Mouse (Mus musculus) left cerebral cortex, adult 9 months (tissue): Measurements from ENCODE around the gene Syt8.

Experiments used
- DNase-seq, 2 experiments: peaks; one replicate each; pipeline ENCODE4 v3.0.0; 2022; ENCODE audit warnings: low spot score in 2 of 2

Gene Syt8

DNA sequence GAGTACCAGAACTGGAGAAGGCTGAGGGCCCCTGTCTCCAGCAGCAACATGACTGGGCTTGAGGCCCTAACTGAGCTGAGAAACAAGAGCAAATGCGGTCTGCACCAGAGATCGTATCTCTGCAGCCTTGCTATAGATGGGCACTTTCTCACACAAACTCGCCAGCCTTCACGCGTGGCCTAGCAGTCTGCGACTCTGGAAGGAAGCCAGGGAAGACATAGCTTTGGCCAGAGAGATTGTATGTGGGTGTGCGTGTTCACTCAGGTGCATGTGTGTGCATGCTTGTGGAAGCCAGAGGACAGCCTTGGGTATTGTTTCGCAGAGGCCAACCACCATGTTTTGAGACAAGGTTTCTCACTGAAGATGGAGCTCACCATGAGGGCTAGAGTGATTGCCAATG is 26.0 kb upstream of the Syt8 start:
- DNase-seq, result no peak

DNA sequence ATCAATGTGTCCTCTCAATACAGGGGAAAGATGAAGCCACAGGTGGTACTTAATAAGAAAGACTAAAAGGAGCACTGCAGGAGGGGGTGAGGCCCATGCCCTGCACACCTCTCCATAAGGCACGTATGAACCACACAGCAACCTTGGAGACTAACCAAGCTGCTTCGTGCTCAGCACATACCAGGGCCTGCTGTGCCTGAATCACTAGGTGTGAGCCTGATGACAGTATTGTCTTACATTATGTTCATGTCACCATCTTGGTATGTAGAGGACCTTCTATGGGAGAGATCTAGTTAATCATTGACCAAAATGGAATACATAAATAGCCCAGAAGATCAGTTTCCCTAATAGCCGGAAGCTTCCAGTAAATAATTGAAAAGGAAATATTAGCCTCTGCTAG is 25.0 kb upstream of the Syt8 start:
- no peak for DNase-seq

DNA sequence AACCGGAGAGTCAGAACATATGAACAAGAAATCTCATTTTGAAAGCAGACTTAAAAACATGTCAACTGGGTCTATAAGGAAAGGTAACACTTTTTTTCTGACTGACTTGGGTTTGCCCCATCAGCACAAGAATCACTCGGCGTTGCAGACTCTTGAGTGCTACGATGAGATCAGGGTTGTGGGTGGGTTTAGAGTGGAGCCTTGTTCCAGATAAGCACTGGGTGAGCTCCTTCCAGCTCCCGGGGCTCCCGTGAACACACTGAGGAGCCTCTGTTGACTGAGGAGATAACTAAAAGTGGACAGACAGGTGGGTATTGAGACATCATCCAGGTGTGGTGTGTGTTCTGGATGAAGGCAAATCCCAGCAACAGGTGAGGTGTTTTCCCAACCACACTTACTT is 21.4 kb upstream of the Syt8 start:
- DNase-seq, result no peak

DNA sequence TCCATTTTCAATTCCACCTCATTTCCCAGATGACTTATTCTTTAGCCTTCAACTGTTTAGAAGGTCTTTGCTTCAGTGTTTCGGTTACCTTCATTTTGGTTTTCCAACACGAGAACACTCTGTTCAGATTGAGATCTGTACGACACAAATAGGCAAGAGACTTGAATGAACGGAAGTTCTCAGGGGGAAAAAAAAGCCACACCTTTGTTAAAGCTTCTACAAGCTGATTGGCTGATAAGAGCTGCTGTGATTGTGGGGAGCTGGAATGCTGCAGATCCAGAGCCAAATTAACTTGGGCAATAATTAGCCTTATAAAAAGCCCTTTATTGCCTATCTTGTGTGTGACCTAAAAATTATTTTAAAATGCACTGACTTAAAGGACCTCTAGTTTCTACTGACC is 19.3 kb upstream of the Syt8 start:
- DNase-seq, result no peak

DNA sequence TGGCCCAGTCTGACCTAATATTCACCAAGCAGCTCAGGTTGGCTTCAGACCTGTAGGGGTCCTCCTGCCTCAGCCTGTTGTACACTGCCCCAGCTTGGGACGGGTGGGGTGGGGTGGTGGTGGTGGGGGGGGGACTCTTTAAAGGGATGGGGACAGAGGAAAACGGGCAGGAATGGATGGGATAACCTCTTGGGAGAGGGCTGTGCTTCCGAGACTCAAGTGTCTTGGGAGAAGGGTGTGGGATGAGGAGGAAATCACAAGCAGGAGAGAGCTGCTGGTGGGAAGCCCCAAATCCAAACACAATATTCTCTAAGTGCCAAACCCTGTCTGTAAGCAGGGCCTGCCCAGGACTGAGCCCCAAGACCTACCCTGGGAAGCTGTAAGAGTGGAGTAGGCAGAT is 18.4 kb upstream of the Syt8 start:
- no peak for DNase-seq

DNA sequence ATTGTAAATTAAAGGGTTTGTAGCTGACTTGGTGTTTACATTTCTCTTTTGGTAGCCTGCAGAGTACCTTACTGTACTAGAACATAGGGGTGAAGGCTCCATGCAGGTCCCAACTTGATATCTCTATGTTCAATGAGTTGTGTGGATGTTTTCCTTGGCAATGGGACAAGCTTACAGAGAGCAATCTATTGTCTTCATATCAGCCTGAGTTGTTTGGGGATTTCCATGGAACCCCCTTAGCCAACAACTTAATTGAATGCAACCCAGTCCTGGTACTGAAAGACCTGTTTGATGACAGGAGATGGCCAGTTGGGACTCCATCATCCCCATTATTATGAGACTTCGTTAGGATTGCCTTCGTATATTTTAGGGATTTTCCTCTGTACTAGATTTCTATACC is 16.6 kb upstream of the Syt8 start:
- no peak for DNase-seq

DNA sequence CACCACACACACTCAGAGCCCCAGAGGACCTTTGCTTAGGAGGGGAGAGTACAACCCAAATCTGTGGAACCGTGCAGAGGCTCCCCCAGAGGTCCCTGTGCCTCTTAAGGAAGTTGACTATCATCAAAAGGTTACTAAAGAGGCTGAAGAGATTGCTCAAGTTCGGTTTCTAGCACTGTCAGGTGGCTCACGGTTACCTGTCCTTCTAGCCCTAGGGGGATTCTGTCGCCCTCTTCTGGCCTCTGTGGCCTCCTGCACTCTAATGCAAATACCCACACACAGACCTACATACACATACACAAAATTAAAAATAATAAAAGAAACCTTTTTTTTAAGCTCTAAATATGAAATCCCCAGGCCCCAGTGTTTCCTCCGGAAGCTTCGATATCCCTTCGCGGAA is 16.0 kb upstream of the Syt8 start:
- no peak for DNase-seq

DNA sequence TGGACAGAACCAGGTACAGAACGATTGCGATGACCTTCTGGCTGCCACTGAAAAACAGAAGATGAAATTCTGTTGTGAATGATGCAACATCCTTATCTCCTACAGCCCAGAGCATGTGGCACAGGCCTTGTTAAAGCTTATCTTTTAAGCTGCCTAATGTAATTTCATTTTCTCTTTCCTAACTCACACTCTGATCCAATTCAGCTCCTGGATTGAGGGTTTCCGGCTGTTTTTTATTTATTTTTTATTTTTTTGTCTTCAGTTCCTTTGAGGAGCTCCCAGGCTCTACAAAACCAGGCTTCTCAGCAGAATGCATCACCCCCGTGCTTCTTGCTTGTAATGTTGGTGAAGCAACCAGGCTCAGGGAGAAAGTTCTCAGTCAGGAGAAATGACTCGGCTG is 14.8 kb upstream of the Syt8 start:
- DNase-seq, result no peak

DNA sequence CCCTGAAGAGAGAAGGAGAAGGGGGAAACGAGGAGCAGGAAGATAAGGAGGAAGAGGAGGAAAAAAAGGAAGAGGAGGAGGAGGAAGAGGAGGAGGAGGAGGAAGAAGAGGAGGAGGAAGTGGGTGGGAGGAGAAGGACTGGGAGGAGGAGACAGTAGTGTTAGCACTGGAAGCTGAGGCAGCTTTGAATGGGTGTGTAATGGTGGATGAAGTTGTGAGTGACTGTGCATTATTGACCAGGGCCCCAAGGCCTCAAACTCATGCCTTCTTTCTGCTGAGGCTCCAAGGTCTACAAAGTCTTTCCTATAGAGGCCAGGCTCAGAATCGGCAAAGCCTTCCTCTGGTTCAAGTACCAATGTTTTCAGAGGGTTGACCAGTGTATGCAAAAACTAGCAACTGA is 12.8 kb upstream of the Syt8 start:
- no peak for DNase-seq

DNA sequence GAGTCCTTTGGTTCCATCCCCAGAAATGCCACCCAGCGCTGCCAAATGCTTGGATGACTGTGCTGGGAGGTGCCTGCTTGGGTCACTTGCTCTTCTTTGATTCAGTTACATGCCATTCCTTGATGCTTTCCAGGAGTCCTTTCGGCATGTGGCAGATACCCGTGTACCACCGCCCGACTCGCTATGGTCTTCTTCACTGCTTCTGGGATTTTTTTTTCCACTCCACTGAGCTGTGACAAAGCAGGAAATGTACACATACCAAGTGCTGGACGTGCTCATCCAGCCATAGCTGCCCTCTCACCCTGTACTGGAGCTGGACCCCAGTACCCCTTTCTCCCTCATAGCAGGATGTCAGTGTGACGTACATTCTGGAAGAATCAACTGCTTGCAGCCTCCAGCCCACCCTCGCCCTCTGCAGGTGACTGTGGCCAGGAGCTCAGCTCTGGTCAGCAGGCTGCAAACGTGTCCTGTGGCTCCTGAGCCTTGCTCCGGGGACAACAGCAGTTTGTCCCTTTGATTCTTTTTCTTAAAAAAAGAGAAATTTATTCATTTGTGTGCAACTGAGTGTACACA is 8.9 kb upstream of the Syt8 start:
- DNase-seq, result no peak

DNA sequence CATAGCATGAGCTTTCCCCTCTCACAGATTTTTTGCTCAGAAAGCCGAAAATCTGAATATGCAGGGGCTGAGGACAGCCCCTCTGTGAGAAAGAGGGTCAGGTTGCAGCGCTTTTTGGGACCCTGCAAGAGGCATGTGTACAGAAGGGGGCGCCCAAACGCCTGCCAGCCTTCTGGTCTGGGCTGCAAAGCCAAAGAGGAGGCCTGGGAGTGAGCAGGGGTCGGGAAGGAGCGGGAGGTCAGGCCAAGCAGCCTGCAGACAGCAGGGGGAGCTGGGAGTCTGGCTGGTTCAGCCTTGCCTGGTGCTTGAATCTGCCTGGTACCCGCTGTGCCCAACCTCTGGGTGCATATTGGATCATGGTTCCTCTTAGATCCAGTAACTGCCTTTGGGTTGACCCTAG is 6.4 kb upstream of the Syt8 start:
- no peak for DNase-seq

DNA sequence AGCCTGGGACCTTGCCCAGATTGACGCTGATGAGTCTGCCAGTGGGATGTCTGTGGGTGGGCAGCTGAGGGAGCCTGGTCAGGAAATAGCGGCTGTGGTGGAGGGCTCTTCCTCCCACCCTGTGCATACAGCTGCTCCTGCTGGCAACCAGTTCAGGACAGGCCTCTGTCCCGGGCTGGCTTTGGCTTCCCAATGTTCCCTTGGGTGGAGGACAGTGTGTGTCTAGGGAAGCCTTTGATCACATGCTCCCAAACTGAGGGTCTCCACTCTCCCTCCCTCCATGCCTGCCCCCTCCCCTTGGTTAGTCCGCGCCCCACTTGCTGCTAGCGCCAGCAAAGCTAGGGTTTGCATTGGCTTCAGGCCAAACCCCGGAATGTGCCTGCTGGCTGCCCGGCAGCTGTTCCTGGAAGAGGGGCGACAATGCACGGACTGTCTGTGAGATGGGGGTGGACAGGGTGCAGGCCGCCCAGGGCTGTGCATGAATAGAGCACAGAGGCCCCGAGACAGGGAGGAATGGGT is 4.4 kb upstream of the Syt8 start:
- DNase-seq, result peak in 1 of 2 experiments; percentile 21

DNA sequence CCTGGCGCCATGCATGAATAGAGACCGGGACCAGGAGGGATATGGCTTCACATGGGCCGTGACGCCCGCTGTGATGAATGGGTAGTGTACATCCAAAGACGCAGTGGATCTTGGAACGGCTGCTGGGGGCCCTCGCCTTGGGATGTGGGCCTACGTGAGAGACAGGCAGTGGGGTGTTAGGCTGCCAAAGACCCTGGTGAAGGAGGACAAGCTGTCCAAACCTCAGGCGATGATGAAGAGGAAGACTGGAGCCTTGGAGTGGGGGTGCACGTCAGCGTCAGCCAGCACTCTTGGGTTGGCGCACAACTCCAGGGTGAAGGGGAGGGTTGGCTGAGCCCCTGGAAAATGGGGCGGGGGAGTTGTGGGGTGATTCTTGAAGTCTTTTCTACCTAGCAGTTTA is 3.5 kb upstream of the Syt8 start:
- no peak for DNase-seq

DNA sequence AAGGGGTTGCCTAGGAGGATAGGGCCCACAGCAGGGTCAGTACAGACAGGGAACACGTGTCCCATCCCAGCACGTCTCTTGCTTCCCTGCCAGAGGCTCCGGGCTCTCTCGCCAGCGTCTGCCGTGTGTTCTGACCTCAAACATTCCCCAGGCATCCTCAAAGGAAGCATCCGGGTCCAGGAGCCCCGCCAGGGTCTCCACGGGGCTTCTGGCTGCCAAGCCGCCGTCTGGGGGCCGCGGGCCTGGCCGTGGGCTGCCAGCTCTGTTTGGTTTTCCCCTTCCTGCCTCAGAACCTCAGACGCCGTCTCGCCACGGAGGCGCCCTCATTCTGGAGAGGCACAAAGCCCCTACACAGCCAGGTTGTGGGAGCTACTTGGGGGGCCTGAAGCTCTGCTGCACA is 1.0 kb upstream of the Syt8 start:
- DNase-seq, result no peak

DNA sequence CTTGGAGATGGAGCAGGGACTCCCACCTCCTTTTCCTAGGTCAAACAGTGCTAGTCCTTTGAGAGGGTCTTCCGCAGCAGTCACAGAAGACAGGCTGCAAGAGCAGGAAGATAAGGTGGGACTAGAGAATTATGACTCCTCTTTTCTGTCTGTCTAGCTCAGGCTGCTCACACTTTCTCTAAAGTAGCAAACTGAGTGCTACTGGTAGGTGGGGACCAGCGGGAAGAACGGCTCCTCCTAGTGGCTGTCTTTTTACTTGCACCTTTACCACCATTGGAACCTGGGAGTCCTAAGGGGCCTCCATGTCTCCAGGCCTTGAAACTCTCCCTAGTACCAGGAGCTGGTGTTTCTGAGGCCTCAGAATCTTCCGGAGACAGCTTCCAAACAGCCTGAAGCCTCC is 874 bp downstream of the Syt8 start:
- peak in 1 of 2 experiments; percentile 78 for DNase-seq

DNA sequence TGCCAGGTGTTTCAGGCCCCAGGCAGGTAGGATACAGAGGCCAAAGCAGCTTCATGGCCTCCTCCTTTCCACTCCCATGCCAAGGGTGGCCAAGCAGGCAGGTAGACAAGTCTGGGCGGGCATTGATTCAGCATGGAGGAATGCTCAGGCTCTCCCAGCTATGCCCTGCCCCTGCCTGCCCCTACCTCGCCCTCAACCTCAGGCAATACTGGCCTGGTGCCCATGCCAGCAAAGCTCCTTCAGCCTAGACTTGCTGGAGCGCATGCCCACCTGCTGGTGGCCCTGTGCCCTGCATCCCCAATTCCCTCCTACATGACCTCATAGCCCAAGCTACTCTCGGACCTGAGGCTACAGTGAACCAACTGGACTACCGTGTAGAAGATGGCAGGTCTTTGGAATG is 2.7 kb downstream of the Syt8 start:
- DNase-seq, result no peak

DNA sequence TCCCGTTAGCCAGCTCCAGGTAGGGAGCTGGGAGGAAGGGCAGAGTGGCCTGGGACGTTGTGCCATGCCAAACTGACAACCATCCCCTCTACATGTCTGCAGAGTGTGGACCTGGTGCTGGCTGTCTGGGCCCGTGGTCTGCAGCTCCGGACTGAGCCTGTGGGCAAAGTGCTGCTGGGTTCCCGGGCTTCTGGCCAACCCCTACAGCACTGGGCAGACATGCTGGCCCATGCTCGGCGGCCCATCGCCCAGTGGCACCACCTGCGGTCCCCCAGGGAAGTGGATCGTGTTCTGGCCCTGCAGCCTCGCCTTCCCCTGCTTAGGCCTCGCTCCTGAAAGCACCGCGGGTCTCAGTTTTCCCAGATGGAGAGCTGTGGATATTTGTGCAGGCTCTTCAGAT is 5.3 kb downstream of the Syt8 start:
- DNase-seq, result no peak

DNA sequence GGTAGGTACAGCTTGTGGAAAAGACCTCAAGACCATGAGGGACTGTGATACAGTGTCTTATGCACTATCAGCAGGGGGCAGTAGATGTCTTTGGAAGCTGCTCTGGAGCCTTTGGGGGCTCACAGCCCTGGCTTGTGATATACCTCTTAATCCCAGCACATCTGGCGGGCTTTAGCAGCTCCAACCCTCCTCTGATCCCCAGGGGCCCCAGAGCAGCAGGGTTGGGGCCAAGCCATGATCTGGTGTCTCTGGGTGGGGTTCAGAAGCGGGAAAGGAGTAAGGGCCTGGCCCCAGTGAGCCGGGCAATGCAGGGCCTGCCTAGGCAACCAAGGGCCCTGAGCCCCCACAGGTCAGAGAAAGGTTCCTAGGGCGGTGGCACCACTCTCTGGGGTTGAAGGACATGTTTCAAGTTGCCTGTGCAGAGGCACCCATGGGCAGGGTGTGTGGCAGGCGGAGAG is 6.0 kb downstream of the Syt8 start:
- DNase-seq, result no peak

DNA sequence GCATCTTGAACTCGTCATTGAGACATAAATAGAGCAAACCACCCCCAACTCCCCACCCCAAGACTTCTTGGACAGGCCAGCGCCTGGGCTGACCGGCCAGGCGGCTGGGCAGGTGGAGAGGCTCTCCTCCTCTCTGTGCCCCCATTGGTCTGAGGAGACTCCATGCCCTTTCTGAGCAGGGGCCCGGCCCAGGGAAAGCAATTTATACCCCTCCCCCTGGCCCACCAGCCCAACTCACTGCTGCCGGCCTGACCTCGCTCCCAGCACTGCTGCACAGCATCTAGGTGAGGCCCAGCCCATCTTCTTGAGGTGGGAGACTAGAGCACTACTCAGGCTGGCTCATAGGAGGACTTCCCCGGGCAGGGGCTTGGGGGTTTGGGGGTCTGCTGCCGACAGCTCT is 6.9 kb downstream of the Syt8 start, which contains the start of gene Tnni2:
TSS of gene Tnni2 (plus strand) at position 224 of the 400 bp plus-strand sequence.
- no peak for DNase-seq

DNA sequence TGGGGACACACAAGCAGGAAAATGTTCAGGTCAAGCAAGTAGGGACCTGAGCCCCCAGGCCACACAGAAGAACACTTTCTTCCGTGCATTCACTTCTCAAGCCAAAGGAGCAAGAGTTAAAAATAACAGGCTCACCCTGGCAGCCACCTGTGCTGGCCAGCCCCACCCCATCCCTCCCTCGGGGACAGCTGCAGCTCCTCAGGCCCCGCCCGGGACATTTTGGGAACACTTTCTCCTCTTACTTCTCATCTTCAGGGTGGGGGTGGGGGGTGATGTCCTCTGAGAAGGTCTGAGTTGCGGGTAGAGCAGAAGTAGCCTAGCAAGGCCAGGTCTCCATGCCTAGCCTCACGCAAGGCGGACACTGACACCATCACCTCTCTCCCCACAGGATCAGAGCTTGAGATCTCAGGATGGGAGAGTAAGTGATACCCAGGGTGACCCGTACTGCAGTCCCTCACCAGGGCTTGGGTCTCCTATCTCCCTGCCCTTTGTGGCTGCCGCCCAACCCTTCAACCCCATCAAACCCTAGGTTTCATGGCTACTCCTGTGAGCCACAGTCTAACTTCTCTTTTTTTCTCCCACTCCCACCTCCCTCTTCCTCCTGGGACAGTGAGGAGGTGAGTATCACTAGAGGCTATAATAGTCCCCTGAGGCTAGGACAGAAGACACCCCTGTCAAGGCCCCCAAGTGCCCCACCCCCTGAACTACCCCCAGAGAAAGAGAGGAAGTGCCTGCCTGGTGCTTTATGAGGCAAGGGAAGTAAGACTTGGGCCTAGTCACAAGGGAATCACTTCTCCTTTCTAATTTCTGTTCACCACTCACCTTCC is 7.6 kb downstream of the Syt8 start:
- no peak for DNase-seq

DNA sequence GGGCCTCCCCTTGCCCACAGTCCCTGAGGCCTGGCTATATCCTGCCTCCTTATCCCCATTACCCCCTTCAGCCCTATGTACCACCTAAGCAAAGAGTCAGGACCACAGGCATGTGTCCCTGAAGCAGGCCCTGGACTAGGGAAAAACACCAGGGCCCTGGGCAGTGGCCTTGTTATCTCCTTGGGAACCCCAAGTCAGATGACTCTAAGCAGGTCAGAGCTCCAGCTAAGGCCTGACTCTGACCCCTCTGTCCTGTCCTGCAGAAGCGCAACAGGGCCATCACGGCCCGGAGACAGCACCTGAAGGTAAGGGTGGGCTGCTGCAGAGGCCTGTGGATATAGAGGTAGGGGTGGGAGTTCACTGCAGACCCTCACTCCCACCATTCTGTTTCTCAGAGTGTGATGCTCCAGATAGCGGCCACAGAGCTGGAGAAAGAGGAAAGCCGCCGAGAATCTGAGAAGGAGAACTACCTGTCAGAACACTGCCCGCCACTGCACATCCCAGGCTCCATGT is 8.3 kb downstream of the Syt8 start:
- DNase-seq, result no peak

DNA sequence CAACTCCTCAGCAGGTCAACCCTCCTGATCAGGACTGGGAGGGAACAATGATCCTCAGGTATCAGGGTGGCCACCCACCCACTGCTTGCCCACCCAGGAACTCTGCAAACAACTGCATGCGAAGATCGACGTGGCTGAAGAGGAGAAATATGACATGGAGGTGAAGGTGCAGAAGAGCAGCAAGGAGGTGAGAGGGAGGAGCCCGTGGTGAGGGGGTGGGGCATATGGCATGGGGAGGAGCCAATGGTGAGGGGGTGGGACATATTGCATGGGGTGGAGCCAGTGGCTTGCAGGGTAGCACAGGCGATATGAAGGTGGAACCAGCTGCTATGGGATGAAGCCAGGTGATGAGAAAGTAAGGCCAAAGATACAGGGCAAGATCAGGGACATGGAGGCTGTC is 8.8 kb downstream of the Syt8 start:
- DNase-seq, result no peak

DNA sequence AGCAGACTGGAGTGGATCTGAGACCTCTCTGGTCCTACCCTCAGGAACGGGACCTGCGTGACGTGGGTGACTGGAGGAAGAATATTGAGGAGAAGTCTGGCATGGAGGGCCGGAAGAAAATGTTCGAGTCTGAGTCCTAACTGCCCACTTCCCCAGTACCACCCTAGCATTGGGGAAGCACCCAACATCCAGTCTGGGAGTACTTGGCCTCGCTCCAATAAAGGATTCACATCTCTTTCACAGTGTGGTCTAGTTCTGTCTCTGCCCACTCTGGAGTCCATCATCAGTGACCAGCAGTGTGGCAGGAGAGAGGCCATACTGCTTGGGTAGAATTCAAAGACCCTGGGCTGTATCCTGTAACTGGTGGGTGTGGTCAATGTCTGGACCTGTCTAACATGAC is 9.5 kb downstream of the Syt8 start:
- DNase-seq, result no peak
